Mouse (Mus musculus) embryonic fibroblast, embryonic 13.5 days (primary cell): ENCODE results near the gene Mylk.

Source experiments
- CTCF ChIP-seq: IDR thresholded peaks from 2 replicates; pipeline ENCODE4 v1.5.1; 2011; ENCODE audit warnings: mild to moderate bottlenecking, control low read depth, low read length, moderate library complexity, borderline replicate concordance; ENCODE audit not compliant: insufficient read depth
- POLR2A ChIP-seq: IDR thresholded peaks from 2 replicates; pipeline ENCODE4 v1.6.1; 2011; ENCODE audit warnings: low read depth, mild to moderate bottlenecking, control low read depth, low read length, moderate library complexity

DNA sequence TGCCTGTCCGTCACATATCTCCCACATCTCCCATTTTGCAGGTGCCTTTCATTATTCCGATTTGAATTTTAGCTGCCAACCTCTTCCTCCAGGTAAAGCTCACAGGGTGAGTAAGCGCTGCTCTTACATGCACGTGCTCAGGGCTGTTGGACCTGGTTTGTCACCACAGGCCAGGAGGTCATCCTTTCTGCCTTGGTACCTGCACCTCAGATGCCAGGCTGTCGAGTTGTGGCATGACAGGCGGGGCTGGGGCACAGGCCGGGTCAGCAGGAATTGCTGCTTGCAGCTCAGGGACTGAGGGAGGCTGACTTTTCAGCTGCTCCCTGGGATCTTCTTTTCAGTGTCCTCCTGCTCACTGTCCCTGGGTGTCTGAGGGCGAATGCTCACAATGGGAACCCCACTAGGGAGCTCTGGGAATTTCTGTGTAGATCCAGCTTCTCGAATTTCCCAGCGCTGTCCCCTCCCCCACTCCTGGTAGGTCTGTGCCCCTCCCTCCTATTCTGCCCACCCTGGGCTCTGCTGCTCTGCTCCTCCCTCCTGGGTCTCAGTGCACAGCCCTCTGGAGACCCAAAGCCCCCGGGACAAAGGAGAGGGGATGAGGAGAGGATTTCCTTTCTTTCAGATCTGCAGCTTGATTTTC is 3.2 kb downstream of the Mylk start:
- TF ChIP-seq POLR2A, result no peak
- TF ChIP-seq CTCF, result no peak
